Mouse (Mus musculus): ENCODE measurements at regions not wholly inside any gene's neighbourhood (a gene's known extent, or its start where the extent isn't known, plus 50 kb on each side); places are given as distances from the start of the nearest gene placed in this dataset.
A peak's percentile ranks its signal among the peaks of the same experiment; 100 is the strongest.

GRCm38 (mm10) chrX:11755046-11755445 lies 405.1 kb downstream of the Bcor start:
- Histone ChIP-seq H3K9me3 (no peaks in the 10 kb centered on the region), H3K27ac (replicated peaks) (no peak overlapping the region), H3K4me3 (no peak overlapping the region), H3K9ac (replicated peaks) (no peak overlapping the region), H3K27me3 (peaks cover 31% of the 10 kb centered on the region), H3K36me3 (no peaks in the 10 kb centered on the region), H3K4me1 (no peaks in the 10 kb centered on the region), H3K4me2 (replicated peaks) (no peak overlapping the region)
- no peak for ATAC-seq (ENCODE audit: low FRiP score, low read depth)
- 85% methylated on average over 2 of the region's 2 CpGs for WGBS

GRCm38 (mm10) chrX:11763351-11764082 lies 396.6 kb downstream of the Bcor start:
- whole genome bisulfite sequencing: 76% methylated on average over 17 of the region's 17 CpGs

DNA sequence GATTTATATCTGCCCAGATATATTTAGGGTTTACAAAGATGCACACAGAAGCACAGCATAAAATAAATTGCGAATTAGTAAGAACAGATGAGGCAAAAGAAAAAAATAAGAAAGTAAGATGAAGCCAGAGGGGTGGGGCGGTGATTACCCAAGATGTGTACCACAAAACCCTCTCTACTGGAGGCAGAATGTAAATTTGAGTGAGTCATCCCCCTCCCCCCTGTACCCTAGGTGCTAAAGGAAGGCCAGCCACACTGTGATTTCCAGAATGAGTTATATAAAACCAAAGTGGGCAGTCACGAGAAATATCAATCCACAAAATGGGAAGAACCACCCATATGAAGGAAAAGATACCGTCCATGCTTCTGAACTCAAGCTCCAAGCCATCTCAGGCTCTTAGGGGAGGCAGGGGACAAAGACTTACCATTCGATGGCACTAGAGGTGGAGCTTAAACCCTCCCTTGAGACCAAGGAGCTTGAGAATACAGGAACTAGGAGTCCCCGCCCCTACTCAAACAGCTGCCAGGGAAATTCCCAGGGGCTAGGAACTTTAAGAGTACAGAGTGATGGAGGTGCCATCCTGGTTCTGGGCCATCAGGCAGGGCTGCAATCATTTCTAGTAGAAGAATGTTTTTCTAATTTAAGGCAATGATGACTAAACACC lies 383.8 kb downstream of the Bcor start:
- Histone ChIP-seq H3K4me3 (no peak overlapping the region), H3K4me2 (replicated peaks) (no peak overlapping the region), H3K27ac (replicated peaks) (no peak overlapping the region), H3K9me3 (no peaks in the 10 kb centered on the region), H3K9ac (replicated peaks) (no peak overlapping the region), H3K36me3 (no peaks in the 10 kb centered on the region), H3K4me1 (no peaks in the 10 kb centered on the region), H3K27me3 (peaks cover 21% of the 10 kb centered on the region)
- ATAC-seq (ENCODE audit: low FRiP score, low read depth): no peak
- 68% methylated on average over 6 of the region's 6 CpGs for WGBS

More at GRCm38 (mm10) chrX:11763351-11764082, 396.6 kb downstream of the Bcor start:
- H3K27ac ChIP-seq (replicated peaks): no peak overlapping the region
- no peaks in the 10 kb centered on the region for H3K4me1 ChIP-seq
- ATAC-seq (ENCODE audit: low FRiP score, low read depth): no peak
- no peaks in the 10 kb centered on the region for H3K36me3 ChIP-seq
- H3K9ac ChIP-seq (replicated peaks): no peak overlapping the region
- peaks cover 12% of the 10 kb centered on the region for H3K27me3 ChIP-seq
- H3K9me3 ChIP-seq: no peaks in the 10 kb centered on the region
- H3K4me3 ChIP-seq: no peak overlapping the region
- H3K4me2 ChIP-seq (replicated peaks): no peak overlapping the region

GRCm38 (mm10) chrX:11795010-11795409 lies 365.1 kb downstream of the Bcor start:
- WGBS: 64% methylated on average over 6 of the region's 6 CpGs
- no peak for ATAC-seq (ENCODE audit: low FRiP score, low read depth)

GRCm38 (mm10) chrX:11797870-11798269 lies 362.3 kb downstream of the Bcor start:
- H3K4me2 ChIP-seq (replicated peaks): peak overlapping the region; percentile 9; the same call in 1 of the 2 replicates
- H3K4me1 ChIP-seq: peaks cover 8% of the 10 kb centered on the region
- no peak overlapping the region for H3K9ac ChIP-seq (replicated peaks)
- ATAC-seq (ENCODE audit: low FRiP score, low read depth): peak; percentile 45; the same call in 1 of the 2 replicates
- 13% methylated on average over 11 of the region's 11 CpGs for WGBS
- no peaks in the 10 kb centered on the region for H3K9me3 ChIP-seq
- peaks cover 44% of the 10 kb centered on the region for H3K27me3 ChIP-seq
- H3K4me3 ChIP-seq: no peak overlapping the region
- H3K27ac ChIP-seq (replicated peaks): peak overlapping the region; percentile 39; the same call in 1 of the 2 replicates
- H3K36me3 ChIP-seq: no peaks in the 10 kb centered on the region

More at GRCm38 (mm10) chrX:11795010-11795409, 365.1 kb downstream of the Bcor start:
- Histone ChIP-seq H3K4me3 (no peak overlapping the region), H3K9ac (replicated peaks) (no peak overlapping the region), H3K9me3 (no peaks in the 10 kb centered on the region), H3K27ac (replicated peaks) (no peak overlapping the region), H3K4me2 (replicated peaks) (no peak overlapping the region), H3K27me3 (peaks cover 29% of the 10 kb centered on the region), H3K4me1 (peaks cover 8% of the 10 kb centered on the region), H3K36me3 (no peaks in the 10 kb centered on the region)

GRCm38 (mm10) chrX:11798326-11798725 lies 361.8 kb downstream of the Bcor start:
- H3K27me3 ChIP-seq: peaks cover 44% of the 10 kb centered on the region
- ATAC-seq (ENCODE audit: low FRiP score, low read depth): no peak

DNA sequence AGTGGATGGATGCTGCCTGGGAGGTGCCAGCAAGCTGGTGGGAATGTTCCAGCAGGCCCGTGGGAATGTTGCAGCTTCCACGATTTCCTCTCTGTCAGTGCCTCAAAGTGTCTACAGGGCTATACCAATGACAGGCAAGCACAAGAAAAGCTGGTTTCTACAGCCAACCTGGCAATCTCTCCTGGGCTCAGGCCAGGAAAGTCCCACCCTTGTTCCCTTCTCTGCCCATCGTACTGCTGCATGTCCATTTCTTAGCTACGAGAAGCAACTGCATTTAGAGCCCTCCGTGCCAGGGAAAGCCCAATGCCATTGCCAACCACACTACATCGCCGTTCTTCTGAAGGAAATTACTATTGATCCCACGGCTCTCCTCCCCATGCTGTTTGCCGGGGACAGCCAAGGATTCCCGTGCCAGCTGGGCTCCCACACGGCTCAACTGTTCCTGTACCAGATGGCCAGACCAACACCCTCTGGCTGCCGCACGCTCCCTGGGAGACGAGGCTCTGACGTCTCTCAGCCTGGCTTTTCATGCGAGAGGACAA lies 359.7 kb downstream of the Bcor start:
- H3K9me3 ChIP-seq: no peaks in the 10 kb centered on the region
- H3K4me2 ChIP-seq (replicated peaks): no peak overlapping the region
- peaks cover 61% of the 10 kb centered on the region for H3K27me3 ChIP-seq
- H3K4me1 ChIP-seq: peaks cover 16% of the 10 kb centered on the region
- WGBS: 68% methylated on average over 16 of the region's 16 CpGs
- no peaks in the 10 kb centered on the region for H3K36me3 ChIP-seq
- ATAC-seq (ENCODE audit: low FRiP score, low read depth): no peak
- H3K4me3 ChIP-seq: no peak overlapping the region
- no peak overlapping the region for H3K27ac ChIP-seq (replicated peaks)
- no peak overlapping the region for H3K9ac ChIP-seq (replicated peaks)

More at GRCm38 (mm10) chrX:11798326-11798725, 361.8 kb downstream of the Bcor start:
- H3K4me3 ChIP-seq: no peak overlapping the region
- H3K9ac ChIP-seq (replicated peaks): no peak overlapping the region
- H3K27ac ChIP-seq (replicated peaks): no peak overlapping the region
- 26% methylated on average over 3 of the region's 3 CpGs for WGBS
- H3K9me3 ChIP-seq: no peaks in the 10 kb centered on the region
- H3K4me2 ChIP-seq (replicated peaks): peak overlapping the region; percentile 9; the same call in 1 of the 2 replicates
- no peaks in the 10 kb centered on the region for H3K36me3 ChIP-seq
- H3K4me1 ChIP-seq: peaks cover 12% of the 10 kb centered on the region

DNA sequence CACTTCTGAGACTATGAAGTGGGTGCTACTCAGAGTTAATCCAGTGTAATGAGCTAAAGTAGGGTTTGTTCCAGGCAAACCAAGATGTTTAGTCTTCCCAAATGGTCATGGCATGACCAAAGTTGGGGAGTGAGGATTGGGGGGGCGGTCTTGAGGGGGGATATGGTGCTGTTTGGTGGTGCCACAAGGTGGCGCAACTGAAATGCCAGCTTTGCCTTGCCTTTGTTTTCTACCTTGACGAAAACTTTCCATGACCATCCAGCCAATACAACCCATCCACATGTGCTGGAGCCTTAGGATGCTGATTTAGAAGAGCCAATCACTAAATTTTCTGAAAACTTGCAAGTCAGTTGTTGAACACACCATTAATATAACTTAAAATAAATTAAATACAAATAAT lies 358.9 kb downstream of the Bcor start:
- WGBS: 64% methylated on average over 3 of the region's 3 CpGs
- Histone ChIP-seq H3K9ac (replicated peaks) (no peak overlapping the region), H3K36me3 (no peaks in the 10 kb centered on the region), H3K4me3 (no peak overlapping the region), H3K27ac (replicated peaks) (no peak overlapping the region), H3K9me3 (no peaks in the 10 kb centered on the region), H3K27me3 (peaks cover 61% of the 10 kb centered on the region), H3K4me2 (replicated peaks) (no peak overlapping the region), H3K4me1 (peaks cover 16% of the 10 kb centered on the region)
- no peak for ATAC-seq (ENCODE audit: low FRiP score, low read depth)

DNA sequence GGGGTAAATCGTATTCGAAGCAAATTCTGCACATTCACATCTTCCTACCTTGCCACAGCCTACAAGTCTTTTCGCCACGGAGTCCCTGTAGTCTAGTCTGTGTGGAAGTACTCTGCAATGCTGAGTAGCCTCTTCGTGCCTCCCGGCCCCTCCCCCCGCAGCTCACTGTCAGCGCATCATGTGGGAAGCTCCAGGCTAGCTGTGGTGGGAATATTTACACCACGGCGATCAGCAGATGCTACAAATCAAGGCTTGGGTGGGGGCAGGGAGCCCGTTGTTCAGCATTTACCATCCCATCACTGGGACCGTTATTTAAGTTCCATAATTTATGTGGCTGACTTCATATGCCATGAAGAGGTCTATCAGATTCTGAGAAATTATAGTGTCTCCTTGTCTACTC lies 358.5 kb downstream of the Bcor start:
- no peak overlapping the region for H3K4me2 ChIP-seq (replicated peaks)
- H3K27ac ChIP-seq (replicated peaks): no peak overlapping the region
- H3K9me3 ChIP-seq: no peaks in the 10 kb centered on the region
- no peak for ATAC-seq (ENCODE audit: low FRiP score, low read depth)
- H3K36me3 ChIP-seq: no peaks in the 10 kb centered on the region
- no peak overlapping the region for H3K4me3 ChIP-seq
- peaks cover 16% of the 10 kb centered on the region for H3K4me1 ChIP-seq
- WGBS: 53% methylated on average over 12 of the region's 12 CpGs
- H3K9ac ChIP-seq (replicated peaks): no peak overlapping the region
- peaks cover 63% of the 10 kb centered on the region for H3K27me3 ChIP-seq

GRCm38 (mm10) chrX:11802074-11802899 lies 357.9 kb downstream of the Bcor start:
- no peak for ATAC-seq (ENCODE audit: low FRiP score, low read depth)
- H3K27ac ChIP-seq (replicated peaks): no peak overlapping the region
- 63% methylated on average over 8 of the region's 8 CpGs for WGBS
- no peak overlapping the region for H3K4me2 ChIP-seq (replicated peaks)
- peaks cover 66% of the 10 kb centered on the region for H3K27me3 ChIP-seq
- no peak overlapping the region for H3K9ac ChIP-seq (replicated peaks)
- no peak overlapping the region for H3K4me3 ChIP-seq
- peaks cover 16% of the 10 kb centered on the region for H3K4me1 ChIP-seq
- no peaks in the 10 kb centered on the region for H3K9me3 ChIP-seq
- H3K36me3 ChIP-seq: no peaks in the 10 kb centered on the region

GRCm38 (mm10) chrX:11803239-11803638 lies 356.9 kb downstream of the Bcor start:
- Histone ChIP-seq H3K4me3 (no peak overlapping the region), H3K9me3 (no peaks in the 10 kb centered on the region), H3K4me2 (replicated peaks) (no peak overlapping the region), H3K27me3 (peaks cover 76% of the 10 kb centered on the region), H3K9ac (replicated peaks) (no peak overlapping the region), H3K36me3 (no peaks in the 10 kb centered on the region), H3K27ac (replicated peaks) (no peak overlapping the region; the same call in 1 of the 2 replicates), H3K4me1 (peaks cover 14% of the 10 kb centered on the region)
- ATAC-seq (ENCODE audit: low FRiP score, low read depth): no peak
- WGBS: 7% methylated on average over 9 of the region's 9 CpGs

All from midbrain, embryonic 12.5 days (tissue).